In genomic region chr12:17709926-17710746, GRCm38 (mm10) we compare ENCODE assay signal across 8 mouse cellular contexts. TPM values are rescaled to one million over a fixed set of nuclear protein-coding genes. Genes with fewer than 3 reads are reported as not detected.
A peak's percentile ranks its signal among the peaks of the same experiment; 100 is the strongest.
DNase-seq lines count a peak whose midpoint lies in the region; ATAC-seq lines count a peak whose summit lies in the region.

No protein-coding gene starts in this region.

- peaks cover 26% of the 10 kb centered on the region for H3K4me1 ChIP-seq in lung, embryonic 16.5 days (replicated peaks; ENCODE audit: control insufficient read depth, insufficient read depth, low read length)
- no peaks in the 10 kb centered on the region; the same call in 1 of the 2 replicates for H3K4me1 ChIP-seq in hindbrain, embryonic 11.5 days (replicated peaks; ENCODE audit: control insufficient read depth, insufficient read depth, low read length)
- peaks cover 38% of the 10 kb centered on the region for H3K4me1 ChIP-seq in limb, embryonic 11.5 days (ENCODE audit: control insufficient read depth, insufficient read depth, low read length)
- peaks cover 23% of the 10 kb centered on the region for H3K4me1 ChIP-seq in stomach, embryonic 14.5 days (ENCODE audit: control insufficient read depth, insufficient read depth, low read length)

- 35% methylated on average over 17 of the region's 17 CpGs for WGBS in lung, embryonic 16.5 days
- WGBS in hindbrain, embryonic 11.5 days, result 71% methylated on average over 17 of the region's 17 CpGs
- WGBS in limb, embryonic 11.5 days, result 12% methylated on average over 17 of the region's 17 CpGs
- WGBS in stomach, embryonic 14.5 days, result 35% methylated on average over 17 of the region's 17 CpGs

- no peak for DNase-seq in lung, postnatal 25 days (ENCODE audit: low spot score)
- no peak for DNase-seq in hindbrain, embryonic 11.5 days (ENCODE audit: low spot score)
- DNase-seq in limb, embryonic 11.5 days (ENCODE audit: low spot score), result peak; percentile 86
- no peak for DNase-seq in testis, postnatal 14 days (ENCODE audit: low spot score)
- no peak for DNase-seq in testis, postnatal 10 days (ENCODE audit: low spot score)
- DNase-seq in gastrocnemius, postnatal 14 days, result no peak

- H3K9me3 ChIP-seq in lung, embryonic 16.5 days (ENCODE audit: control insufficient read depth, low read length), result no peaks in the 10 kb centered on the region
- no peaks in the 10 kb centered on the region for H3K9me3 ChIP-seq in hindbrain, embryonic 11.5 days (ENCODE audit: control insufficient read depth, low read length)
- no peaks in the 10 kb centered on the region for H3K9me3 ChIP-seq in limb, embryonic 11.5 days (ENCODE audit: control insufficient read depth, low read length)
- no peaks in the 10 kb centered on the region for H3K9me3 ChIP-seq in stomach, embryonic 14.5 days (ENCODE audit: control insufficient read depth, low read depth, low read length)

- peak; percentile 53 for ATAC-seq in lung, embryonic 16.5 days (ENCODE audit: low read depth)
- peak; percentile 28; the same call in 1 of the 2 replicates for ATAC-seq in hindbrain, embryonic 11.5 days (ENCODE audit: low FRiP score)
- ATAC-seq in limb, embryonic 11.5 days (ENCODE audit: insufficient number of reproducible peaks, low FRiP score, low TSS enrichment, low read depth), result peak; percentile 83
- ATAC-seq in stomach, embryonic 14.5 days (ENCODE audit: insufficient number of reproducible peaks, insufficient read depth, low FRiP score, low read depth), result peak; percentile 58

- intact Hi-C loops in gastrocnemius, postnatal 14 days (cut with DNase I; ENCODE audit: low total_unique reads), result no loop called here

- no peak overlapping the region for H3K4me3 ChIP-seq in lung, embryonic 16.5 days (ENCODE audit: low read length)
- no peak overlapping the region for H3K4me3 ChIP-seq in hindbrain, embryonic 11.5 days (ENCODE audit: low read depth, low read length)
- H3K4me3 ChIP-seq in limb, embryonic 11.5 days (ENCODE audit: low read depth, low read length), result no peak overlapping the region
- H3K4me3 ChIP-seq in stomach, embryonic 14.5 days (ENCODE audit: low read depth, low read length), result no peak overlapping the region

- H3K36me3 ChIP-seq in lung, embryonic 16.5 days (ENCODE audit: control insufficient read depth, insufficient read depth, low read length), result no peaks in the 10 kb centered on the region
- no peaks in the 10 kb centered on the region for H3K36me3 ChIP-seq in hindbrain, embryonic 11.5 days (ENCODE audit: control insufficient read depth, insufficient read depth, low read length)
- no peaks in the 10 kb centered on the region for H3K36me3 ChIP-seq in limb, embryonic 11.5 days (ENCODE audit: control insufficient read depth, insufficient read depth, low read length)
- no peaks in the 10 kb centered on the region for H3K36me3 ChIP-seq in stomach, embryonic 14.5 days (ENCODE audit: control insufficient read depth, insufficient read depth, low read length)

- H3K27me3 ChIP-seq in lung, embryonic 16.5 days (ENCODE audit: control insufficient read depth, insufficient read depth, low read depth, low read length), result no peaks in the 10 kb centered on the region
- H3K27me3 ChIP-seq in hindbrain, embryonic 11.5 days (ENCODE audit: control insufficient read depth, insufficient read depth, low read length), result no peaks in the 10 kb centered on the region
- H3K27me3 ChIP-seq in limb, embryonic 11.5 days (ENCODE audit: control insufficient read depth, insufficient read depth, low read length), result no peaks in the 10 kb centered on the region
- no peaks in the 10 kb centered on the region for H3K27me3 ChIP-seq in stomach, embryonic 14.5 days (ENCODE audit: control insufficient read depth, insufficient read depth, low read length)

- H3K9ac ChIP-seq in lung, embryonic 16.5 days (ENCODE audit: low read length), result no peak overlapping the region
- H3K9ac ChIP-seq in hindbrain, embryonic 11.5 days (ENCODE audit: low read depth, low read length), result no peak overlapping the region
- no peak overlapping the region for H3K9ac ChIP-seq in limb, embryonic 11.5 days (ENCODE audit: low read length)
- H3K9ac ChIP-seq in stomach, embryonic 14.5 days (replicated peaks; ENCODE audit: low read depth, low read length), result no peak overlapping the region

- peak overlapping the region; percentile 55 for H3K27ac ChIP-seq in lung, embryonic 16.5 days (ENCODE audit: low read length)
- H3K27ac ChIP-seq in hindbrain, embryonic 11.5 days (ENCODE audit: low read depth, low read length), result no peak overlapping the region
- peak overlapping the region; percentile 66 for H3K27ac ChIP-seq in limb, embryonic 11.5 days (replicated peaks; ENCODE audit: low read depth, low read length)
- peak overlapping the region; percentile 56; the same call in 1 of the 2 replicates for H3K27ac ChIP-seq in stomach, embryonic 14.5 days (ENCODE audit: low read length)

- H3K4me2 ChIP-seq in lung, embryonic 16.5 days (ENCODE audit: low read depth, low read length), result peak overlapping the region; percentile 7; the same call in 1 of the 2 replicates
- H3K4me2 ChIP-seq in hindbrain, embryonic 11.5 days (replicated peaks; ENCODE audit: low read depth, low read length), result no peak overlapping the region
- H3K4me2 ChIP-seq in limb, embryonic 11.5 days (ENCODE audit: low read depth, severe bottlenecking), result peak overlapping the region; percentile 21
- H3K4me2 ChIP-seq in stomach, embryonic 14.5 days (replicated peaks; ENCODE audit: low read depth, low read length), result no peak overlapping the region; the same call in 1 of the 2 replicates

RNA-seq across cellular contexts. Expression of gene Hpcal1, which starts 19.5 kb away (rescaled TPM):
- 94.5 and 102 TPM in 2 replicates for polyA plus RNA-seq in lung, embryonic 16.5 days (2015; fragmentation: Nextera tagmentation; extraction: Ambion mirVana)
- polyA plus RNA-seq in hindbrain, embryonic 11.5 days (2014; fragmentation: Nextera tagmentation; extraction: Ambion mirVana), result 46.3 and 48.0 TPM in 2 replicates
- 29.5 and 31.1 TPM in 2 replicates for polyA plus RNA-seq in limb, embryonic 11.5 days (2014; fragmentation: Nextera tagmentation; extraction: Ambion mirVana)
- polyA plus RNA-seq in stomach, embryonic 14.5 days (2014; fragmentation: Nextera tagmentation; extraction: Ambion mirVana), result 55.3 and 57.5 TPM in 2 replicates
- 10 to 100 TPM; 11.6 to 17.7 TPM for total RNA-seq in gastrocnemius, postnatal 14 days (2021)

Comparison
In these comparisons a context has a peak if more than half of its experiments do, and no peak if none do; other contexts are left out.
1. ATAC-seq: peak in every context shown above with its lines; median percentile 83 in limb, embryonic 11.5 days; 58 in stomach, embryonic 14.5 days; 53 in lung, embryonic 16.5 days; 28 in hindbrain, embryonic 11.5 days.
2. H3K4me2 ChIP-seq: peak in lung, embryonic 16.5 days (single experiment) and limb, embryonic 11.5 days (single experiment); none in hindbrain, embryonic 11.5 days (single experiment) and stomach, embryonic 14.5 days (single experiment).